Mouse (Mus musculus): ENCODE measurements around the gene Lnx2. TPM values are rescaled to one million over a fixed set of nuclear protein-coding genes. Genes with fewer than 3 reads are reported as not detected.

Gene Lnx2
- total RNA-seq, 4 experiments from 2014 or later: 7.4 to 11.5 (median 9.4) TPM

DNA sequence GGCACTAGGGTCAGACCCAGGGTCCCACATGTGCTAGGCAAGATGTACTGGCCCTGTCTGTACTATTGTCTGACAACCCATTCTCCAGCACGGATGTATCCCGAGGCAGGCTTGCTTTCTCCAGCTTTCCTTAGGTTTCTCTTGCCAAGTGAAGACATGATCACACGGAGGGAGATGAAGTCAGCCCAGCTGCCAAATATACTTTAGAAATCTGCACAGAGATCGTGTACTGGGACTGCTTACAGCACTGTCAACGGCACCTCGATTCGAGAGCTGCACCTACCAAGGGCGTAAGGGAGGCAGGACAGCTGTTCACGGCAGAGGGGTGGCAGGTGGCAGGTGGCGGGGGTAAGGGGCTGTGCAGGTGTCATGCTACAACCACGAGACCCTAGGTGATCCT lies 55.8 kb downstream of the Lnx2 start:
- no peak for DNase-seq (ENCODE audit: low spot score)

DNA sequence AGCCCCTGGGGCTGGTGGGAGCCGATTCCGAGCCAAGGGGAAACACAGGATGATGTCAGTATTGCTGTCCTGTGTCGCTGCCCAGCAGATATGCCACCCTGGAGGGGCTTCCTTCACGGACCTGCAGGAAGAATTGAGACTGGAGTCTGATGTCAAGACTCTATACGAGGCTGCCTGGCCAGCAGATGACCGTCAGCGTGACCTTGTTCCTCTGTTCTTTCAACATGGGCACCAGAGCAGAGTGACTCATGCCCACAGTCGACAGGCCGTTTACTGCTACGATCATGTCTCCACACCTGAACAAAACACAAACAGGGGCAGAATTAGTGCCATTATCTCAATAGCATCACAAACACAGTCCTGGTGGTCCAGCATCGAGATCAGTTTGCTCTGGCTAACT lies 57.6 kb downstream of the Lnx2 start:
- DNase-seq (ENCODE audit: low spot score): no peak

DNA sequence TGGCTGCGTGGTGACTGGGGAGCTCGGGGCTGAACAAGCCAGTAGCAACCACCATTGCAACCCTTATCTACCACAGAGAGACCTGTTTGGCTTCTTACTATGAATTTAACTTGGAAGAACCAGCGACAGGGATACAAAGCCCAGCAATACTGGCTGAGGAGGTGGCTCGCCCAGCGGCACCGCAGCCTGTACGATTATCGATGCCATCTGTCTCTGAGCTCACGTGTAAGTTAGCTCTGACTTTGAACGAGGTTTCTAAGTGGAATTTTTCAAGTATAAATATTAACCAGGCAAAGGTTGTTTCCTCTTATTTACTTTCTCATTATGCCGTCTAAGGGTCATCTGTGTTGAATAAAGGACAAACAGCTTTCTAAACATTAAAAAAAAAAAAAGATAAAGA lies 58.9 kb downstream of the Lnx2 start:
- DNase-seq (ENCODE audit: low spot score): no peak

DNA sequence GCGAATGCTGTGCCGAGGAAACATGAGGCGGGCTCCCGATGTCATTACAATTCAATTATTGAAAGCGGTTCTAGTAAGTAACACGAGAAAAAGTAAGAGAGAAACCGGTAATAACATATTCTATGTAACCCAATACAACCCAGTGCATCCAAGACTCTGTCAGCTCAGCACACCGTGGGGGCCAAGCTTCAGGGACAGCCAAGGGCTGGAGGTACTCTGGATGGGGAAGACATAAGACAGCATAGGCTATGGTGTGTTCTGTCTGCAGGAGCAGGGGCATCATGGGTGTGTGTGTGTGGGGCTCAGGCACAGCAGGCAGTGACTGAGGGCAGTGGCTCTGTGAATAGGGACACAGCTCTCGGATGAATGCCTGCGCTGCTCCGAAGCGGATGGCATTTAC lies 59.8 kb downstream of the Lnx2 start:
- no peak for DNase-seq (ENCODE audit: low spot score)

DNA sequence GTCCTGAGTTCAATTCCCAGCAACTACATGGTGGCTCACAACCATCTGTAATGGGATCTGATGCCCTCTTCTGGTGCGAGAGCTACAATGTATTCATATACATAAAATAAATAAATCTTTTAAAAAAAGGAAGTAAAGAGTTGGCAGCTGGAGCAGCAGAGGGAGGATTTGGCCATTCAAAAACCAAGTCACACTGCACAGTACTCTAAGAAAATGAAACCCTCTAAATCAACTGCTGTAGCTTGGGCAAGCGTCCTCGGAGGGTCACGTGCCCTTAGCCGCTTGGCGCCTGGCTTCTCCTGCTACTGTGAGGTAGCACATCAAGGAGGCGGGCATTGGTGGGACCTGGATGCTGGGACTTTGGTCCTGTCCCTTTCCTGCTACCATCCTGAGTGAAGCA lies 61.2 kb downstream of the Lnx2 start:
- no peak for DNase-seq (ENCODE audit: low spot score)

DNA sequence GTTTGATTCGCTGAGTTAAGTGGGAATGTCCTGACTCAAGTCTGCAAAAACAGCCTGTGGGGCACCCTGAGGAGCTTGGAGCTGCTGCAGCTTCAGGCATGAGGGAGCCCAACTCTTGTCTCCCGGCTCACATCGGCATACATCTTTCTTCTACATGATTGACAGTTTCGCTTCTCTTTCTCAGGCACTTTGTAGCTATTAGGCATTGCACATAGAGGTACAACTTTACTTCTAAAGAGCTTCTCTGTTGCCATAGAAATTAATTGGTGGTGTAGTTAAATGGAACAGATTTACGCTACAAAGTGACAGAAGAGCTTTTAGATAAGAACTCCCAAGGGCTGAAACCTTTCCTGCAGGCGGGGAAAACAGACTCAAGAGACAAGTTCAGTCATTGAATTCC lies 62.5 kb downstream of the Lnx2 start:
- no peak for DNase-seq (ENCODE audit: low spot score)

DNA sequence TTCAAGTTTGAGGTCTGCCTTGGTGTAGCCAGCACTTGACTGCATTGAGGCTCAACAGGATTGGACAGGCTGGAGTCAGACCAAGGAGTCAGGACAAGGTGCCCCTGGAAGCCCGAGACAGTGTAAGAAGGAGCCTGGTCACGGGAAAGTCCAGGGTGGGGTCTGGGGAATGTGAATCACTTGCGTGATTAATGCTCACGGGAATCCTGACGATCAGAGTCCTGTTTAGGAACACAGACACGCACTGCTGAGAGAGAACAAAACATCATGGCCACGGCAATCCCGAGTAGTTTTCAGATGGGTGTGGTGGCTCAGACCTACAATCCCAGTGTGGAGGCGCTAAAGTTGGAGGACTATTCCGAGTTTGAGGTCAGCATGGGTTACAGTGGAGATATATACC lies 65.1 kb downstream of the Lnx2 start:
- no peak for DNase-seq (ENCODE audit: low spot score)

DNA sequence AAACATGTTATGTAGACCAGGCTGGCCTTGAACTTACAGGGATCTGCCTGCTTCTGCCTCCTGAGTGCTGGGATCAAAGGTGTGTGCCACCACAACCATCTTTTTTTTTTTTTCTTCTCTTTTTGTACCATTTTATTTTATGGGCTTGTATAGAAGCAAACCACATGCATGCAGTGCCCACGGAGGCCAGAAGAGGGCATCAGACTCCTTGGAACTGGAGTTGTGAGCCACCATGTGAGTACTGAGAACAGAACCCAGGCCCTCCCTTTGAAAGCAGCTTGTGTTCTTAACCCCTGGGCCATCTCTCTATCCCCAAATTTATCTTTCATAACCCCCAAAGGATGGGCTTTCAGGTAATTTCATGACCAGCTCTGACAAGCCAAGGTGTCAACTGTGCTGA lies 73.1 kb downstream of the Lnx2 start:
- DNase-seq (ENCODE audit: low spot score): no peak

DNA sequence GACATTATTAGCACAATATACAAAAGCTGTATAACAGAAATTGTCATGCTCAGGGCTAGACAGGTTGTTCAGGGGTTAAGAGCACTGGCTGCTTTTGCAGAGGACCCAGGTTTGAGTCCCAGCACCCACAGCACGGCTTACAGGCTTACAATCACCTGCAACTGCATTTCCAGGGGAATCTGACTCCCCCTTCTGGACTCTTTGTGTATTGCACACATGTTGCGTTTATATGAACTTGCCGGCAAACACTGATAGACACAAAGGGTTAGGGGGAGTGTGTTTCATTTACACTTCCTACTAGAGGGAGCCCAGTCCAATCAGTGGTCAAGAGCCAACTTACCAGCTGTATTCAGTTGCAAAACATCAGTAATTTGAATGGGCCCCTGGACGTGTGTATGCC lies 75.1 kb downstream of the Lnx2 start:
- DNase-seq (ENCODE audit: low spot score): no peak

DNA sequence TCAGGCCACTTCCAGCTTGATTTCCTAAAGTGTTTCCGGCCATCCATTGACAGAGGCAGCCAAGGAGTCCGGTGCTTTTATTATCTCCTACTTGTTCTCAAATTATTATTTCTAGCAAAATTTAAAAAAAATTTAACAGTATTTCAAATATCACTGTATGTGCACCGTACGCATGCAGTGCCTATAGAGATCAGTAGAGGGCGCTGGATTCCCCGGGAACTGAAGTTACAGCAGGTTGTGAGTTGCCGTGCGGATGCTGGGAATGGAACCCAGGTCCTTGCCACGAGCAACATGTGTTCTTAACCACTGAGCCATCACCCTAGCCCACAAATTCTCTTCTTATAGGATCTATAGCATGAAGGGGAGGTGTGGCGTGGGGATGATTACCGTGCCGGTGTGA lies 77.6 kb downstream of the Lnx2 start:
- no peak for DNase-seq (ENCODE audit: low spot score)

DNA sequence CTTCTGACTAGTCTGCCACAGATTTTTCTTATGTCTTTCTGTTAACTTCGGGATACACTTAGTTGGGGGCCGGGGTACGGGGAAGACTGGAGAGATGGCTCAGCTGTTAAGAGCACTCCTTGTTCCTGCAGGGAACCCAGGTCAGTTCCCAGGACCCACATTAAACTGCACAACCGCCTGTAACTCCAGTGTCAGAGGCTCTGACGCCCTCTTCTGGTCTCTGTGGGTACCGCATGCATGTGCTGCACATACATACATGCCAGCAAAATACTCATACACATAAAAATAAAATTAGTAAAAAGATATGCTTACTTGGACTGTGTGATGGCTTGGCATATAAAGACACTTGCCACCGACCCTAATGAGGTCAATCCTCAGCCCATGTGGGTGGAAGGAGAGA lies 79.6 kb downstream of the Lnx2 start:
- no peak for DNase-seq (ENCODE audit: low spot score)

DNA sequence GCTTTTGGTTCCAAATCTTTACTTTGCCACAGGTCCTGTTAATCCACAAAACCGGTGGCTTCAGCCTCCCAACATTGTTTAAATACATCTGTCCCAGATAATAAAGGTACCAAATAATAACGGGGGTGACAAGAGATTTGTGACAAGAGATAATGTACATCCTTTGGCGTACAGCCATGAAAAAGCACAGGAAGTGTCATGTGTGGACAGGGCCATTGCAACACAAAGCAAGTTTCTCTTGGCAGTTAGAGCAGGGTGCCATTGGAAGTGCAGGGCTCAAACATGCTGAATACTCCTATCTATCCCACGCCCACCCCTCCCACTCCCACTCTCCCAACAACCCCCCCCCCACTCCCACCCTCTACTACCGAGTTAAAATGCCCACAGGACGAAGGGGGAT lies 81.4 kb downstream of the Lnx2 start:
- DNase-seq (ENCODE audit: low spot score): no peak

DNA sequence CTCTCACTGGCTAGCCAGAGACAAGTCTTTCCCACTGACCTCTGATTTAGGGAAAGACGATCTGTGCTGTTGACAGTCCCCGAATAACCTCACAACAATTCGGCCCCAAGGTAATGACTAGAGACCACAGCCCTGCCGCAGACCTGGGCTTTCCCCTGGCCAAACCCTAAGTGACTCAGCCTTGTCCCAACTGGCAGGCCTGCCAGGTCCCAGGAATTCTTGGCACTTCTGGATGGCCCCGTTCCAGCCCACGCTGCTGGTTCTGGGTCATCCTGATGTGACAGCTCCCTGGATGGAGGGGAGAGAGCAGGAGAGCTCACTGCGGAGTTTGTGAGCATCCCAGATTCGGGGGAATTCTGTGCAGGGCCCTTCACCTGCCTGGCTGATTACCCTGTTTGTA lies 82.9 kb downstream of the Lnx2 start:
- peak; percentile 42 for DNase-seq (ENCODE audit: low spot score)

DNA sequence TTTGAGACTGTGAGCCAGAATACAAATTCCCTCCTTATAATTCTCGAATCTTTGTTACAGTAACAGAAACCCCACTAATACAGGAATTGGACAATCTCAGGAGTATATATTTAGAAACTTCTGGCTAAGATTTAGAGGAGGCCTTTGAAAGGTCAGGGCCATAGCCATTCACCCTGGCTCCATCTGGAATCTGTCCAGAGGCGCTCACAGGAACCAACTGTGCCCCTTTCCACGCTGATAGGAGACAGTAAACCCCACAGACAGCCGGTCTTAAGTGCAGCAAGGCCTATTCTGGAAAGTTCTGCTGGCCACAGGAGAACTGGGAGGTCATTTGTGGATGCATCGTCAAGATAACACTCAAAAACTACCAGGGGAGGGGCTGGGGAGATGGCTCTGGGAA lies 87.3 kb downstream of the Lnx2 start:
- DNase-seq (ENCODE audit: low spot score): no peak

DNA sequence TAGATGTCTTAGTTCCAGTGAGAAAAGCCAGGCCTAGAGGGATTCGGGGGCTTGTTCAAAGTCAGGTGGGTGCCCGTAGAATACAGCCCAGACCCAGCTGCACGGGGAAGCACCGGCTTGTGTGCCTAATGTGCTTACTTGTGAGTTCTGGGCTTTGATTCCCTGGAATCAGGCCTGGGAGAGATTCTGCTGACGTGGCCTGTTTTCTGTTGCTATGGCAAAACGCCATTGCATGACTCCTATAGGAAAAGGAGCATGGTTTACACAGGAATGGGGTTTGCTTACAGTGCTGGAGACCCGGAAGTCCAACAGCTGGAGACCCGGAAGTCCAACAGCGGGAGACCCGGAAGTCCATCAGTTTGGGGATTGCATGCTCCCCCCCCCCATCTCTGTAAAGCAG lies 88.8 kb downstream of the Lnx2 start:
- no peak for DNase-seq (ENCODE audit: low spot score)

DNA sequence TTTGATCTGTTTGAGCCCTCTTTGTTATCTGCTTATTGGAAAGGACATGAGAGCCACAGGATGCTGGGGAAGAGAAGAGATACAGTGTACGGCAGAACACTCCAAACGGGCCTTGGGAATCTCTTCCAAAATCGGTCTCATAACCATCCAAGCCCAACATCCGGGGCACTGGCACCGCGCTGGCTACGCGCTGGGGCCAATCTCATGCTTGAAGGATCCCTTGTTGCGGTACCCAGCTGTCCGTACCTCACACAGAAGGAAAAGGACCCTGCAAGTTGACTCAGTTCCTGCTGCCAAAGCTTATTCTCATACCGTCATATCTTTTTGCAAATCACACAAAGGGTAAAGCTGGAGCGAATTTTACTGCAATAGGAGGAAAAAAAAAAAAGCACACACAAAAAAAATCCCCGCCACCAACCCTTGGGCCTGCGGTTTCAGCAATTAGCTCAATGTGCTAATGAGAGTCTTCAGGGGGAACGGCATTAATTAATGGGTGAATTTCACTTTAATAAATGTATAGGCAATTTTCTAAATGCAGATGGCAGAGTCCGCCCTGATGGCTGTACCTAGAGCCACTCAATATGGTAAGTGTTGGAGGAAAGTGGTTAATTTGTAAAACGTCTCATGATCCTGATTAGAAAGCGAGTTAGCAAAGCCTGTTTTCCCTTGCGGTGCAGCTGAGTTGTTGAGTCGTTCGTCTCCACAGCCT lies 90.5 kb downstream of the Lnx2 start:
- DNase-seq (ENCODE audit: low spot score): no peak

DNA sequence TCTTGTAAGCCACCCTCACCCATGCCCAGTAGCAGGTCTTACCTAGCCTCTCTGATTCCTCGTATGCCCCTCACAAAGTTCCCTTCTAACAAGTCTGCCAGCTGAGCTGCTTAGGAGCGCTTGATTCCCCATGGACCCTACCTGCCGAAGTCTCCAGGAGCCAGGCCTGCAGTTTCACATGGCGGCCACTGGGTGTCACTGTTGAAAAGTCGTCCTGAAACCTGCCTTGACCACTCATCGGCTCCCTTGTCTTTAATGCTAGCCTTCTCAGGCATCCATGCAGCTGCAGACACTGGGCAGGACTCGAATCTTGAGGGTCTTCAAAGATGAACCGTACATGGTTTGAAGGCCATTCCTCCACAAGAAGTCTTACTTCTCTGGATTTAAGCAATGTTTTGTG lies 93.2 kb downstream of the Lnx2 start:
- DNase-seq (ENCODE audit: low spot score): peak; percentile 61

DNA sequence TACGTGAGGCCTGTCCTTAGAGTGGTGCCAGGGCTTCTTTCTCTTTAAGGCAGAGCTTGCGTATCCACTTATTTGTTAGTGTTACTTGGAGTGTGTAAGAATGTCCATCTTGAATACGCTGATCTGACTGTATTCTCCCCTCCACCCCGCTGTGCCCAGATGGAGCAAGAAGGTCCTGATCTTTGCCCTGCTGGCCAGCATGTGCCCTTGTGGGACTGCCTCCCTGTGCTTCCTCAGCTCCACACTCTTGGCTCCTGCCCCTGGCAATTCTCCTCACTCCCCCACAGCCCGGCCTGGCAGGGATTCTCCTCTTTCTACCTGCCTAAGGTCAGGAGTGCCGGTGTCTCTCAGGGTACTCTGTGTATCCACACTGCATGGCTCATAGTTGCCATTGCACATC lies 95.0 kb downstream of the Lnx2 start:
- no peak for DNase-seq (ENCODE audit: low spot score)

DNA sequence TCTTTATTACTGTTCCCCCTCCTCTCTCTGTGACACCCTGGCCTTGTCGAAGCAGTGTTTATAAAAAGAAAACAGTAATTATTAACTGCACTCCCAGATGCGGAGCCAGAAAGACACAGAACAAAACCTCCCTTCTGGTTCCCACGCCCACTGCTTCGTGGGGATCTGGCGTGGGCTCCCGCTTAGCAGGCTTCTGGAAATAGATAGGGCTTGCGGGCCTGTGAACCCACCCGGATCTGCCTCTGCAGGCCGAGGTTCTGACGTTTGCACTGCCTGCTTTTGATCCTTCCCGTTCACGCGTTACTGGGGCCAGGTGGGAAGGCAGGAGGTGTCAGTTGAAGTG lies 101.6 kb downstream of the Lnx2 start:
- no peak for DNase-seq (ENCODE audit: low spot score)

DNA sequence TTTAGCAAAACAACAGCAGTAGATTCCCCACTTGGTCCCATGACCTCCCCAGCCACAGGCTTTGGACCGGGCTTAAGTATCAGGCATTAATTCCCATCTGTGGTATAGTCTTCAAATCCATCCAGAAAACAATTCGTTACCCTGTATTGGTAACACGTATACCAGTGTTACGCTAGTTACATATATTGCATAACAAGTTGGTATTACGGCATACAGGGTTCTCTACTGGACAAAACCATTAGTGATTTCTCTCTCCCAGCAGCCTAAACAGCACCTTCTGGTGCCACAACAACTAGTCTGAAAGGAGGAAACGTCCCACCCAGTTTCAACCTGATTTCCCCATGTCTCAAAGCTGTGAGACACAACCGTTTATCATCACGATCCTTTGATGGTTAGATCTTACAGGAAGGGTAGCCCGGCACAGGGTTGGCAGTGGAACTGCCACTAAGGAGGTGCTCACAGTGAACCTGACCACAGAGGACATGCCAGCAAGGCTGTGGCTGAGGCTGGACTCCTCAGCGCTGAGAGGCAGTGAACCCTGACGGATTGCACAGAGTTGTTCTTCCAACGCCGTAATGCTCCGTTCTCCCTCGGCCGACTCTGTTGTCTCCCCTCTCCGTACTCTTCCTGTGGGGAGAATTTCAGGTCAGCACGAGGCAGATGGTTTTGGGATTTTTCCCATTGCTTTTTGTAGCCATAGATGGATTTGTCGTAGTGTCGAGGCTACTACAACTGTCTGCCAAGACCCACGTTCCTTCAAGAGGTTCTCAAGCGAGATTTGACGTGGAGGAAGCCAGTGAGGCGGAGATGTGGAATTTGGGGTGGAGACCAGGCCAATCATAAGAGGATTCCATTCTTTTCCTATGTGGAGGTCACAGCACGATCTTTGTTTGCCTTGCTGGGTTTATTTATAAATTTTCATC lies 102.3 kb downstream of the Lnx2 start:
- DNase-seq (ENCODE audit: low spot score): no peak

DNA sequence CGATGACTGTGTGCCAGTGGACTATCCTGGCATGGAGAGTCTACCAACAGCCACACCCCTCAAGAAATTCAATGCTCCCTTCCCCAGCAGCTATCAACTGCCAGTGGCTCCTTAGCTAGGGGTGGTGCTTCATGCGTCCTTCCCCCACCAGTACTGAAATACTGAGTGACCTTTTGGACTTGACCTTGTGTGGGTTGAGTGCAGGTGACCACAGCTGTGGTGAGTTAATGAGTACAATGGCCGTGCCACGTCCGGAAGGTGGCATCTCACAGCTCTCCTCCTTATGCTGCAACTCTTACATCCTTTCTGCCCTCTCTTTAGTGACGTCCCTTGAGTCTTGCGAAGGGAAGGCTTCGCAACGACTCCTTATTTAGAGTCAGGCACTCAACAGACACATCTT lies 103.0 kb downstream of the Lnx2 start:
- no peak for DNase-seq (ENCODE audit: low spot score)

DNA sequence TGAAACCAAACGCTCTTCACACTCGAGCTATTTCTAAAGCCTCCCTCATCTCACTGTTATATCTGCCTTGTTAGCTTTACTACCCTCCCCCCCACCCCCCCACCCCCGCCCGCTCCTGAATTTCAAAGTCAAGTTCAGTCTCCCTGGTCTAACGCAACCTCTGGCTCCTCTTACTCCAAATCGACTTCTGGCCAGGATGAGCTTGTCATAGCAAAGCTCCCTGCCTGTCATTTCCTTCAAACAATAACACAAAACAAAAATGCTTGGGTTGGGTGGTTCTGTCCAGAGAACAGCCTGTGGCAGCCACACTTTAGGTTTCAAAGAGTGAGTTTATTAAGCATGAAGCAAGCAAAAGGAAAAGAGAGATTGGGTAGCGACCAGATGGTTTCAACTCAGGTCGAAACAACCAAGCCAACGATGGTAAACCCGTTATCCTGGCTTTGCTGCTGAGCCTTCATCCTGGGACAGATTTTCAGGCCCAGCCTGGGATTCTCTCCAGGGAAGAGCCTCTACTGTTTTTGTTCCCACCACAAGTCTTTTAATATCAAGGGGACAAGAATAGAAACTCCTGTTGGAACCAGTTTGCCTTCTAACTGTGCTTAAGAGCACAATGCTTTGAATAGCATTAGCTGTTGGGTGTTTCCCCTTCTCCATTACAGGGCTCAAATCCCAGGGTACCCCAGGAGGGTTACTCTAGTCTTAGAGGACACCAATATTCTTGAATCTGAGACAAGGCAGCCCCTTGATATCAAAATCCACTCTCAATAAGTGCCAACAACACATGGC lies 104.4 kb downstream of the Lnx2 start:
- no peak for DNase-seq (ENCODE audit: low spot score)

Measured in heart, adult 8-10 months (tissue).